Mouse (Mus musculus) layer of hippocampus, postnatal 14 days (tissue): Measurements from ENCODE around the gene Gys1. TPM values are rescaled to one million over a fixed set of nuclear protein-coding genes. Genes with fewer than 3 reads are reported as not detected.
"Not testable (repeated sequence)": the region's sequence is repeated elsewhere in the genome, so short reads cannot be mapped to it uniquely, and the experiment has no call there.

Experiments used
- DNase-seq, 2 experiments: peaks; one replicate each; pipeline ENCODE4 v3.0.0; 2021 to 2022; ENCODE audit warnings: low spot score in 2 of 2, mixed read lengths in 1 of 2
- total RNA-seq, 2 experiments: library from RNA; stranded (reverse); gene quantifications; 2 replicates each; pipeline ENCODE4 v1.2.3; 2021

Gys1 gene
- total RNA-seq, 2 experiments from 2014 or later: 17.7 to 18.7 TPM

DNA sequence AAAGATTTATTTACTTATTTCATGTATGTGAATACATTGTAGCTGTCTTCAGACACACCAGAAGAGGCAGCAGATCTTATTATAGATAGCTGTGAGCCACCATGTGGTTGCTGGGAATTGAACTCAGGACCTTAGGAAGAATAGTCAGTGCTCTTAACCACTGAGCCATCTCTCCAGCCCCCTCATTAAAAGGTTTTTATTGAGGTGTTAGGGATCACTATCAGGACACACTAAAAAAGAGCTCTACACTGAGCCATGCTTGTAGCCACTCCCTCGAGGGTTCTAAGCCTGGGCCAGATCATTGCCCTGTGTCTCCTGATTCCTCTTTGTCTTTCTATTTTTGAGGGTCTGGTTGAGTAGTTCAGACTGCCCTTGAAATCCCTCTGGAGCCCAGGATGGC is 41.8 kb downstream of the Gys1 start:
- DNase-seq: no peak

DNA sequence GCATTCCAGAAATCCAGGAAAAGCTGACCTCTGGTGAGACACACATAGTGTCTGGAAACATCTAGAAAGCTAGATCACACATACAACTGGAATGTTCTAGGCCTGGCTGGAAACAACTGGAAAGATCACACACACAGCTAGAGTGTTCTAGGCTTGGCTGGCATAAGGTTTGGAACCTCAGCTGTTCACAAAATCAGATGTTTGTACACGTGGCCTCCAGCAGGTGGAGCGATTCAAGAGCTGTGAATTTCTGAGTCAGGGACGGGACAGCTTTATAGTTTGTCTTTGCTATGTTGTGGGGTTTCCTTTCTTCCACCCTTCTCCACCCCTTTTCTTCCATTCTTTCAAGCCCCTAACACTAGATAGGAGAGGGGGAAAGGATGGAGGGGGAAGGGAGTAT is 42.4 kb downstream of the Gys1 start:
- DNase-seq: peak; percentile 52 to 66

DNA sequence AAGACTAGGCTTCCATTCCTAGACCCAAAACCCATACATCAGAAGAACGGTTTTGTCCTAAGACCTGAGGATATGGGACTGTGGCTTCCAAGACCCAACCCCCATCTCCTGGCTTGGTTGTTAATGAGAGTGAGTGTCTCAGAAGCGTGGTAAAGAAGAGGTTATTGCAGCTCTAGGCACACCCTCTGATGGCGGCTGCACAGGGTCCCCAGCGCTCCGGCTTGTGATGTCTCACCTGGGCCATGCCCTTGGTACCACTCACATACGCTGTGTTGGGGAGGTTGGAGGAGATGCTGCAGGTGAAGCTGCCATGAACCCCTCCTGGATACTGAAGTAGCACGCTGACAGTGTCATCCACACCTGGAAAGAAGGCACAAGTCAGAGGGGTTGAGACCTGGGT is 44.1 kb downstream of the Gys1 start:
- no peak for DNase-seq

DNA sequence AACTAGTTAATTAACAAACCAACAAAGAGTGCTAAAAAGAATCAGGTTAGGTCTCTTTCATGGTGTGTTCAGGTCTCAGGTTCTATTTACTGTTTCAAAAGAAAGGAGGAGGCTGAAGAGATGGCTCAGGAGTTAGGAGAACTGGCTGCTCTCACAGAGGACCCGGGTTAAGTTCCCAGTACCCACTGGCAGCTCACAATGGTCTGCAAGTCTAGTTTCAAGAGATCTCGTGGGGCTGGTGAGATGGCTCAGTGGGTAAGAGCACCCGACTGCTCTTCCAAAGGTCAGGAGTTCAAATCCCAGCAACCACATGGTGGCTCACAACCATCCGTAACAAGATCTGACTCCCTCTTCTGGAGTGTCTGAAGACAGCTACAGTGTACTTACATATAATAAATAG is 45.7 kb downstream of the Gys1 start:
- DNase-seq: not testable (repeated sequence)

DNA sequence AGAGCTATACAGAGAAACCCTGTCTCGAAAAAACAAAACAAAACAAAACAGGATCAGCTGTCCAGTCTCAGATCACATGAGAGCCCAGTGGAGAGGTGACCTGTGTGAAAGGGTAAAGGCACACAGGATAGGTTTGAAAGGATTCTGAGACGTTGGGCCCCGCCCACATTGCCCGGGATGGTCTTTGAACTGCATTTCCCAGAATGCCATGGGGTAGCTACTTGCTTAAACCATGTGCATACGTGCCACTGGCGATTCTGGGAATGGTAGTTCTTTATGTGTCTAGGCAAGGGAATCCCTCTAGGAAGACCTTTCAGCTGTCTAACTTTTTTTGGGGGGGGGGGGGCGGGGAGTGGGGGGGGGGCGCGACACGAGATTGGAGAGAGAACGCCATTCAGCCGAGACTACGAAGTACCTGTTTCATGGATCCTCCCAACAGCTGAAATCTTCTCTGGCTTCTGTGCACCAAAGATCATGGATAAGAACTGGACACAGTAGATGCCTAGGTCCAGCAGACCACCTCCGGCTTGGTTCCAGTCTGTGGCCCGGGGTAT is 46.8 kb downstream of the Gys1 start, which contains the start of gene Tulp2:
TSS of gene Tulp2 (plus strand) at position 504 of the 554 bp plus-strand sequence.
- peak in 1 of 2 experiments; percentile 74 for DNase-seq

DNA sequence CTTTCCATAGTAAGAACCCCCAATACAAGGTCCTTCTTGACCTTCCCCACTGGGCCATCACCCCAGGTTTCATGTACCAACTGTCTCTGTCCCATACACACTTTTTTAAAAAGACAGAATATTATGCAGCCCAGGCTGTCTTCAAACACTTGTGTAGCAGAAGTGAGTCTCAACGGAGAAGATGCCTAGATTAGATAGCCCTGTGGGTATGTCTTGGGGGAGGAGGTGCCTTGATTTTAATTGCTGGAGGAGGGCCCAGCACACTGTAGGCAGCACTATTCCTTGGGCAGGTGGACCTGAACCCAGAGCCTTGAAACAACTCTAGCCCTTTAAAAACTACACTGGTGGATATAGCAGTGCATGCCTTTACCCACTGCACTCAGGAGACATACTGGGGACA is 47.5 kb downstream of the Gys1 start:
- DNase-seq: no peak

DNA sequence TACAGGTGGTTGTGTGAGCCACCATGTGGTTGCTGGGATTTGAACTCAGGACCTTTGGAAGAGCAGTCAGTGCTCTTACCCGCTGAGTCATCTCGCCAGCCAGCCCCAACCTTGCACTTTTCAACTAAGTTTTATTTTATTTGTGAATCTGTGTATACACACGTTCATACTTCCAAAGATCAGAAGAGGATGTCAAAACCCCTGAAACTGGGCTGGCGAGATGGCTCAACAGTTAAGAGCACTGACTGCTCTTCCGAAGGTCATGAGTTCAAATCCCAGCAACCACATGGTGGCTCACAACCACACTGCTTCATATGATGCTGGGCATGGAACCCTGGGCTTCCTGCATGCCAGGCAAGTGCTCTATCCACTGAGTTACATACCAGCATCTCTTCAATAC is 50.3 kb downstream of the Gys1 start:
- DNase-seq: not testable (repeated sequence)

DNA sequence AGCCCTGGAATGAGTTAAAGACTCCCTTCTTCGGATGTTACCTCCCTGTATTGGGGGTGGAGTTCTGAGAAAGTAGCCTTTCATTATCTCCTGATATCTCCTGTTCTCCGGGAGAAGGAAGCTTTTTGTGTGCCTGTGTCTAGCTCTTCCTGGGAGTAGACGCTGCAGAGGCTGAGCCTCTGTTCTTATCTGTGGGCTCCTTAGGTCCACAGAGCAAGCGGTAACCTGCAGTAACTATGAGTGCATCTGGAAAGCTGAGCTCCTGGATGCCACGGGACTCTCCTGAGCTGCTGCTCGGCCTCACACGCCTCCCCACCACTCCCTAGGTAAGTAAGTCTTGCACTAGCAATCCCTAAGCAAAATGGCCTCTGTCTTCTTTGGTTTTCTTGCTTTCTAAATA is 51.5 kb downstream of the Gys1 start:
- no peak for DNase-seq

DNA sequence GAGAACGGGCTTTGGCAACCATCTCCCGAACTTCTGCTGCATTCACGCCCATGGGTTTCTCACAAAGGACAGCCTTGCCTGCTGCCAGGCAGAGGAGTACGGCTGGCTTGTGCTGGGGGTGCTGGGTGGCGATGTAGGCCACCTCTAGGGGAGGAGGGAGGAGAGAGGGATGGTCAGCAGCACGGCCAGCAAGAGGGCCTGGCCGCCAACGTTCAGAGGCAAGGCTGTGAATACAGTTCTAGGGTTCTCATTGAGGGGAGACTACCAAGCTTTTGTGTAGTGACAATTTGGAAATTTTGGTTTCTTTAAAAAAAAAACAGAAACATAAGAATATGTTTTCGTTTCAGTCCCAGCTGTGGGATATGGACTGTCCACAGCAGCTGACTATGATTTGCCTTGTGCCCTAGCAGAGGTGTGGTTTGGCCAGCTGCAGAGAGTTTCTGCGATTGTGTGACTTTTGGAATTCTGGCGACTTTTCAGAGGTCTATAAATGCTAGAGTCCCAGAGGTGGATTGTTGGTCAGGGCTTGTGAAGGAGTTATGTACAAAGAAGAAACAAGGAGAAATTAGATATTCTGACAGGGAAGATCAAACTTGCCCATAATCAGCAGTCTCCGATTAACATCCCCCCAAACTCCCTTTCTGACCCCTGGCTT is 52.2 kb downstream of the Gys1 start, which contains the start of gene Gm45808:
TSS of gene Gm45808 (minus strand) at position 51 of the 655 bp plus-strand sequence.
- DNase-seq: no peak

DNA sequence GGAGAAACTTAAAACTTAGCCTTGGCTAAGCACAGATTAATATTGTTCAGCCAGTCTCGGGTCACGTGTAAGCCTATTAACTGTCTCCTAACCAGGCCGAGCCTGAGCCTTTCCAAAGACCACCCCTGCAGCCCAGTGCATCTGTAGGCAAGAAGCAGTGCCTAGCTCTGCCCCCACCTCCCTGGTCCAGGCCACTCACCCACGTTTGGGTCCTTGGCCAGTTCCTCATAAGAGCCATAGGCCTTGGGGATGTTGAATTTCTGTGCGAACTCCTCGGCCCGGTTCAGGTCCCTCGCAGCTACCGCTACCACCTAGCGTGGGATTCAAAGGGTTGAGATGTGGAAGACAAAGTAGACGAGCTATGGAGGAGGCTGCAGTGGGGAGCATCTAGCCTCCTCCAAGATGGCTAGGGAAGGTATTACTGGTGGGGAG is 53.2 kb downstream of the Gys1 start:
- DNase-seq: no peak

DNA sequence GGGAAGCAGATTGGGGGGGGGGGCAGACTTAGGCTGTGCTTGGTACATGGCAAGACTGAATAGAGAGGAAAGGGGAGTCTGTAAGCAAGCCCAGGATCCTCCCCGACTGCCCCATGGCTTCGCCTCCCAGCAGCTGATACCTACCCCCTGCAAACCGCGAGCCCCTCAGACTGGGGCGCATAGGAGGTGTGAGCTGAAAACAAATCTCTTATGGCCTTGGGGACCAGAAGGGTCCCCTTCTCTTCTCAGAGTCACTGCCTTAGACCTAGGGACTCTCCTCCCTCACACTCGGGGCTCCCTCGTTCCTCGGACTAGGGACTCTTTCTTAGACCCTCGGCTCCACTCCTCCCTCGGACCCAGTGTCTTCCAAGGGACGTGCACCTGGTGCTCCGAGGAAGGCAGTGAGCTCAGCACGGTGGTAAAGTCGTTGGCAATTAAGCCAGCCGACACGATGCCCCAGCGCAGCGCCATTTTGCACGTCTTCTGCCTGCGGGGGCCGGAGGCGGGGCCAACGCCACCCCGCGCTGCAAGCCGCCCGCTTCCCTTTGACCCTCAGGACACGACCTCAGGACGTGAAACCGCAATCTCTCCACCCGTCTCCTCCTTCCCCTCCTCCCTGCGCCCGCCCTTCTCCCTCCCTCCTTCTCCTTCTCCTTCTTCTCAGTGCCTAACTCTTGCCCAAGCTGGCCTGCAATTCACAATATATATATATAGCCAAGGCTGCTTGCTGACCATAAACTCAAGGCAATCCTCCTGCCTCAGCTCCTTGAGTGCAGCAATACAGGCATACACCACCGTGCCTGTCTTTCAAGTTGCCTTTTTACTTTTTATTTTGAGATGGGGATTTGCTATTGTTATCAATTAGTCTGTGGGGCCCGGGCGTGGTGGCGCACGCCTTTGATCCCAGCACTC is 53.9 kb downstream of the Gys1 start, which contains the start of gene Dhdh:
TSS of gene Dhdh (minus strand) at position 513 of the 912 bp plus-strand sequence.
- DNase-seq: peak in 1 of 2 experiments; percentile 54

DNA sequence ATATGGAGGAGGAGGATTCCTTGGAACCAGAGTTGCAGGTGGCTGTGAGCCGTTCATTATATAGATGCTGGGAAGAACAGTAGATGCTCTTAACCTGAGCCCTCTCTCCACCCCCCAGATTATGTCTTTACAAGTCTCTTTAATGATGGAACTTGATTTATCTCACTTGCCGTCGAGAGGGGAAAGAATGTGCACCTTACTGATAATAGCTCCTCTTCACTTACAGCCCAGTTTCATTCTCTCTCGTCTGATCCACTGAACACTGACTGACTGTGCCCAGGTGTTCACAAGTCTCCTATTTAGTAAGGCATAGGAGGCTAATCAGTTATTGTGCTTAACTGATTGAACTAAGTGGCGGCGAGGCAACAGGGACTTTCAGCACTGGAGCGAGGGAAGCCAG is 54.9 kb downstream of the Gys1 start:
- DNase-seq: no peak

DNA sequence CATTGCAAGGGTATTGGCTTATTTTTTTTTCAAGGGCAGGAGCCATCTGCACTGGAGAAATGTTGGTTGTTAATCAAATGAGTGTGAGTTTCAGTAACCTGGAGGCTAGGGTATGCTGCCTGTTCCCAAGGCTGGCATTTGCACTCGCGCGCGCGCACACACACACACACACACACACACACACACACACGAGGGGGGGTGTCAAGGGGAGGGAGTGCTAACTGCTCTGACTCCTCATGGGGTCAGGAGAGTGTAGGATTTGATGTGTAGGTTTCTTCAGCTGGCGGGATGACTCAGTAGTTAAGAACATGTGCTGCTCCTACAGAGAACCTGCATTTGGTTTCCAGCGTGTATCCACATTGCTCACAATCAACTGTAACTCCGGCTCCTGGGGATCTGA is 56.2 kb downstream of the Gys1 start:
- DNase-seq: no peak

DNA sequence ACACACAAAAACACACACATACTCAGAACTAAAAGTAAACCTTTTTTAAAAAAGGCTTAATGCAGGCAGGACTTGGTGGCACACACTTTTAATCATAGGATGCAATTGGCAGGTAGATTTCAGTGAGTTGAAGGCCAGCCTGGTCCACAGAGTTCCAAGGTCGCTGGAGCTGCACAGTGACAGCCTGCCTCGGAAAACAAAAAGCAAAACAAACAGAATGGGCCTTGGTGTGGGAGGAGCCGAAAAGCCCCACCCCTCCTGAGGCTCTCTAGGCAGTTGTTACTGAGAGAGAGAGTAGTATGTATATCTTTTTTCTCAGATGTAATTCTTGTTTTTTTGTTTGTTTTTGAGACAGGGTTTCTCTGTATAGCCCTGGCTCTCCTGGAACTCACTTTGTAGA is 56.6 kb downstream of the Gys1 start:
- no peak for DNase-seq

DNA sequence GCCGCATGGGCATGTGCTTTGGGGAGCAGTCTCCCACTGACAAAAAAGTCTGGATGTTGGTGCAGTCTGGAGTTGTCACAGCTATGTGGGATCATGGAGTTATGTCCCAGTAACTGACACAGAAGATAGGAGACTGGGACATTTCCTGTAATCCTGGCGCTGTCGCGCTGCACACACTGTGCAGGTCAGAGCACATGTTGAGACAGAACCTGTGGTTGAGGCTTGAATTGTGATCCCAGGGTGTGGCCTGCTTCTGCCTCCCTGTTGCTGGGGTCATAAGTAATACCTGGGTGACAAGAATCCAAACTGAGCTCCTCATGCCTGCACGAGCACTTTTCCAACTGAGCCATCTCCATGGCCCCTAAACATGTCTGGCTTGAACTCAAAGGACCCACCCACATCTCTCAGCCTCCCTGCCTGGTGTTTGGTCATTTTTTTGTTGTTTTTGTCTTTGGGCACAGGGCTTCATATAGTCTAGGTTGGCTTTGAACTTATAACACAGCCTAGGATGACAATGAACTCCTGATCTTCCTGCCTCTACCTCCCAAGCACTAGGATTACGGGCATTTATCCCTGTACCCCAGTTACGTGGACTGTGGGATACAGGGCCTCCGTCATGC is 57.7 kb downstream of the Gys1 start:
- no peak for DNase-seq

DNA sequence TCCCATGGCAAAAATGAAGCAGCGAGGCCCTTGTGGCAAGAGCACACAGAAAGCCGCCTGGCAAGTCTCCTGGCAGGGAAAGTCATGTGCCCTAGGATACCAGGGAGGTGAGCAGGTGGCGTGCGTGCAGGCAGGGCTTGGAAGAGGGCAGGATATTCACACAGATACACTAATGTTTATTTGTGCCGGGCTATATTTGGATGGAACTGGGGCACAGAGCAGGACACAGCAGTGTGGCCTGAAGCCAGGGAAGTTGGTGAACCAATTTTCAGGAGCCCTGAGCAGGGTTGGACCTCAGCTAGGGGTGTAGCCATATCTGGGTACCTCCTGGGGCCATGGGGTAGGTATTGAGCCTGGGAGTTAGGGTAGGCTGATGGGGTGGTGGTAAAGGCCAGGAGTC is 58.3 kb downstream of the Gys1 start:
- DNase-seq: no peak

DNA sequence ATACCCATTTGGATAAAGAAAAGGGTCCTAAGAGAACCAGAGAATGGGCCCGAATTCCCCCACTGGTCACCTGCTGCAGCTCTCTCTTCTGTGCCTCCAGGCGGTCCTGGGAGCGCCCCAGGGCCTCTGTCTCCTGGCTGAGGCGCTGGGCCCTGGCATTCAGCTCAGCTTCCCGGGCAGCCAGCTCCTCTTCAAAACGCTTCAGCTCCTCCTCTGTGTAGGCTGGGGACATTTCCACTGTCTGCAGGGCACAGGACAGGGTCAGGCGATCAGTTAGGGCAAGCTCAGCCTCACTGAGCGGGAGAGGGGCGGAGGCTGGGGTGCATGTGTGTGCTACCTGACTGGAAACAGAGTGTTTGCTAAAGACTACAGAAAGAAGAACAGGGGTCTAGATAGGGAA is 59.9 kb downstream of the Gys1 start:
- no peak for DNase-seq

DNA sequence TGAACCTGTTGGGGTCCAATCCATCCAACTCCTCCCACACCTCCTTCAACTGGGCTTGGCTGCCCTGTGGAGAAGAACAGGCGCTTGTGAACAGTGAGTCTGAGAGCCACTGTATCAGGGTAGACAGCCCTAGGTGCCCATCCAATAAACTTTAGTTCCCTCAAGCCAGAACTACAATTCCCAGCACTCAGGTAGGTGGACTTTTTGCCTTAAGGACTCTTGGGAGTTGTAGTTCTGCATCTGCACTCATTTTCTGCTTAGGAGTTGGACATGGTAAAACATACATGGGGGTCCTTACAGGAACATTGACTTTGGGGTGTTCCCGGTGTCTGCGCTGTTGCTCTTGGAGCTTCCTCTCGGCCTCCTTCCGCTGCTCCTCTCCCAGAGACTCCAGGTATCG is 63.8 kb downstream of the Gys1 start:
- no peak for DNase-seq
